Mouse (Mus musculus) spleen, adult 2 months (tissue): ENCODE measurements around the gene Dnah14.

Experiments used
- CTCF ChIP-seq: fragments of 200-500 bp; IDR thresholded peaks from 2 replicates; pipeline ENCODE4 v1.5.1; 2011; ENCODE audit warnings: mild to moderate bottlenecking, inconsistent platforms; ENCODE audit not compliant: insufficient read depth, insufficient read length, insufficient replicate concordance; ENCODE audit errors: extremely low read depth
- POLR2A ChIP-seq: fragments of 200-500 bp; IDR thresholded peaks from 2 replicates; pipeline ENCODE4 v1.6.1; 2011; ENCODE audit warnings: low read depth, low read length, inconsistent platforms

DNA sequence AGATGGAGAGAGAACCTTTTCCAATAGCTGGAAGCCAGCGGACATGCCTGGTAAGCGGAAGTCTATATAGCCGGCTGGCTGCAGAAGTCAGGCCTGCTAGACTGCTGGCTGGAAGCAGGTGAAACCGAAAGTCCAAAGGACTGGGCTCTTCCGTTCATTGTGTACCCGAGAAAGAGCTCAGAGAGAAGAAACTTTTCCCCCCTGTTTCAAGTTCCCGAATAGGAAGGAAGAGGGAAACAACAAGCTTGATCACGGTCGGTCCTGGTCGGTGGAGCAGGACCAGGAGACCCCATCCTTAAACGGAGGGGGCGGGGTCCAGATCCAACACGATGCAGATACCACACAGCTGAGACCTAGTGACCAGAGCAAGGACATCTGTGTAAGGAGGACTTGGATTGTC is 276.1 kb downstream of the Dnah14 start:
- no peak for TF ChIP-seq POLR2A
- no peak for TF ChIP-seq CTCF
